Mouse (Mus musculus): Measurements from ENCODE around the gene Cdc42se2. TPM values are rescaled to one million over a fixed set of nuclear protein-coding genes. Genes with fewer than 3 reads are reported as not detected.

Gene Cdc42se2
- total RNA-seq, 1 experiment from 2014 or later: 94.8 TPM

DNA sequence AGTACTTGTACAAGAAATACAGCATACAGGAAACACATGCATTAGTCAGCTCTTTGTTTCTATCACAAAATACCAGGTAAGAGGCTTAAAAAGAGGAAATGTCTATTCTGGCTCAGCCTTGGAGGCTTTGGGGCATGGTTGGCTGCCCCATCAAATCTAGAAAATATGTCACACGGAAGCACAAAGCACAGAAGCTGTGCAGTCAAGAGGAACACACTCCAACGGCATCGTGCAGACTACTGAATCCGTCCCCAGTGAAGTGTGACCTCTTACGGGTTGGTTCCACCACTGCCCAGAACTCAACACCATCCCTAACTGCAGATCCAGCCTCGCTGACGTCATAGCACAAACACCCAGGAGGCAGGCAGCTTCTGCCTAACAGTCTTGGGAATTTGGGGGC is 53.9 kb downstream of the Cdc42se2 start:
- ATAC-seq (replicated peaks in 1 of 2; ENCODE audit: insufficient read depth in 1 of 2, low FRiP score in 2 of 2, low TSS enrichment in 1 of 2, low read depth in 1 of 2, poor library complexity in 2 of 2, severe bottlenecking in 2 of 2): peak; percentile 17 to 22; a peak in 1 of 4 replicates

DNA sequence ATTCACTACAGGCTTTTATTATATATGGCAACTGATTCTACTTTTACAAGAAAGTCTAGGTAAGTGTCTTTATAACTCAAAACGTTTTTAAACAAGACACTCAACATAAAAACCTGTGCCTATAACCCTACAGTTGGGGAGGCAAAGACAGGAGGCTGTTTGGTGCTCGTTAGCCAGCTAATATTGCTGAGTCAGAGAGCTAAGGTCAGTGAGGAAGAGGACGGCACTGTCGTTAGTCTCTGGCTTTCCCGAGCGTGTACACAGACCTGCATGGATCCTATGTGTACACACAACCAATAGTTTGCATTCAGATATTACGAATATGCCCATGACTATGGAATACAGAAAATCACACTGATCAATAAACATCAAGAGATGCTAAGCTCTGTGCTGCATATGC is 56.1 kb downstream of the Cdc42se2 start:
- no peak for ATAC-seq (replicated peaks in 1 of 2; ENCODE audit: insufficient read depth in 1 of 2, low FRiP score in 2 of 2, low TSS enrichment in 1 of 2, low read depth in 1 of 2, poor library complexity in 2 of 2, severe bottlenecking in 2 of 2)

DNA sequence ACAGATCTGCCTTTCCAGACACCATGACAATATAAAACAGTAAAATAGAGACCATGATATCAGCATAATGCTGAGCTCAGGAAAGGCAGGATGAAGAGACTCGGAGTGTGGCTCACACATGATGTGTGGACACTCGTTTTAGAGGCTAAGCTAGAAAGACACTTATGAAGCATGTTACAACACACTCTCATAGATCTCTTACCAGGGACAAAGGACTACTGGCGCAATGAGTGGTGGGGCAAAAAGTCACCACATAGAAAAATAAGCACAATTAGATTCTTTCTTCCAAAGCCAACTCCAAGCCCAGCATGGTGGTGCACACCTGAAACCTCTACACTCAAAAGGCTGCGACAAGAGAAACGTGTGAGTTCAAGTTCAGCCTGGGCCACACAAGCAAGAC is 56.5 kb downstream of the Cdc42se2 start:
- no peak for ATAC-seq (replicated peaks in 1 of 2; ENCODE audit: insufficient read depth in 1 of 2, low FRiP score in 2 of 2, low TSS enrichment in 1 of 2, low read depth in 1 of 2, poor library complexity in 2 of 2, severe bottlenecking in 2 of 2)

DNA sequence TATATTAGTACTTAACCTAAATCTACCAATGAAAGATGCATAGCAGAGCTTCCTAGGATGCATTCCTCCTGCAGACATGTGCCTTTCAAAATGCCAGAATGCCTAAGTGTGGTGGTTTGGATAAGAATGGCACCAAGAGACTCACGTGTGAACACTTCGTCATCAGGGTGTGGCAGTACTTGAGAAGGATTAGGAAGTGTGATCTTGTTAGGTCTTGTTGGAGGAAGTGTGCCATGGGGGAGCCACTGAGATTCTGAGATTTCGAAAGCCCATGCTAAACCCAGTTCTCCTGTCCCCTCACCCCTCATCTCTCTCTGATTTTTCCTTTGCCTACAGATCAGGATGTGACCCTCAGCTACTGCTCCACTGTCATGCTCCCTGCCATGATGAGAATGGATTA is 58.2 kb downstream of the Cdc42se2 start:
- no peak for ATAC-seq (replicated peaks in 1 of 2; ENCODE audit: insufficient read depth in 1 of 2, low FRiP score in 2 of 2, low TSS enrichment in 1 of 2, low read depth in 1 of 2, poor library complexity in 2 of 2, severe bottlenecking in 2 of 2)

DNA sequence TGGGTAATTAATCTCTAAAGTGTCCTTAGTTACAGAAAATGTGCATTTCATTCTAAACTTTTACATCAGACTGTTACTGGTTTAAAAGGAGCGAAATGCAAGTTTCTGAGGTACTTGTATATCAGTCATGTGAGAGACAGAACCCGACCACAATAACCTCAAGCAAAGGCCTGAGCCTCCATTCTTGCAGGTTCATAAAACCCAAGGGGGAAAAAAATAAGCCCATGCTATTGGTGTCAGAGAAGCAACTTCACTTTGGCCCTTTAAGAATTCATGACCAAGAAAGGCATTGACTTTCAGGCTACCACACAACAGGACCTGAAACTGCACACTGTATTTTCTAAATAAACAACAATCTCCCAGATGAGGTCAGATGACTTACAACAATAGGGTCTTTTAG is 59.1 kb downstream of the Cdc42se2 start:
- ATAC-seq (replicated peaks in 1 of 2; ENCODE audit: insufficient read depth in 1 of 2, low FRiP score in 2 of 2, low TSS enrichment in 1 of 2, low read depth in 1 of 2, poor library complexity in 2 of 2, severe bottlenecking in 2 of 2): 0 out of 4 replicates have a peak, but pooled peaks of 1 of the 2 experiments have one; percentile 39

DNA sequence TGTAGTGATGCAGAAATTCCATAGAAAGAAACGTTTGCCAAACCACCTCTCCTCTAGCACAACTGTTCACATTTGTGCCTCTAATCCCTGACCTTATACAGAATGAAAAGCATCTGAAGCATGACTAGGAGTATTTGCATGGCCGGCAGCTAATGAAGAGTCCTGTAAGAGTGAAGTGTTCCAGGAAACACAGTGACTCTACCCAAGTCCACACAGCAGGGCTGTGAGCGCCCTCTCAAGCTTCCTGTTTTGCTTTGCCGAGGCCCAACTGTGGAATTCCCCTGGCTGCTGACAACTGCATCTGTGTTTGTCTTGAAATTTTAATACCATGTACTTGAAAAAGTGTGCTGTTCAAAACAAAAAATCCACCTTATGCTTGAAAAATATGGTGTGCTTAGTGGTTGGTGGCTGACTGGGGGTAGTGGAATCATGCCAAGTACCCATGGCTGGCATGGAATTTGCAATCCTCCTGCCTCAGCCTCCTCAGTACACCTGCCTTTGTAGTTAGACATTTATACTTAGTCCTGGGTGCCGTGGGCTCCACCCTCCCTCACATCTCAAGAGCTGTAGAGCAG is 60.1 kb downstream of the Cdc42se2 start:
- peak; percentile 74 to 77 for ATAC-seq (replicated peaks in 1 of 2; ENCODE audit: insufficient read depth in 1 of 2, low FRiP score in 2 of 2, low TSS enrichment in 1 of 2, low read depth in 1 of 2, poor library complexity in 2 of 2, severe bottlenecking in 2 of 2)

DNA sequence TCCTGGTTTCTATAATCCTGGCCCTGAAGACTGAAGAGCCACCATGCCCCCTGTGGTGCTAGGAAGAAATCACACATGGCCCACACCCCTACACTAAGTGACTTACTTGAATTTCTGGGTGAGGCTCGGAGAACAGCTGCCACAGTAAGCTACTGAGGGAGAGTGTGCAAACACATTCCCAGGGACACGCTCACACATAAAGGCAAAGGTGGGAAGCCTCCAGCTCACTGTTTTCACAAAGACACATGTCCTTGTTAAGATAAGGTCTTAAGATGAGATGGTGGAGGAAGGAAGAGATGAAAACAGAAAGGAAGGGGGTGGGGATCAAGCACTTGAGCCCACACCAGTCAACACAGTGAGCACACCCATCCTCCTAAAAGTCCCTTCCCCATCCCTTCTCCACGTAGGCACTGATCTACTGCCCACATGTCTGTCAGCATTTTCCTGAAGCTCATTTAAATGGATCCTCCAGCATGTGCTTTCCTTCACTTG is 60.9 kb downstream of the Cdc42se2 start:
- no peak for ATAC-seq (replicated peaks in 1 of 2; ENCODE audit: insufficient read depth in 1 of 2, low FRiP score in 2 of 2, low TSS enrichment in 1 of 2, low read depth in 1 of 2, poor library complexity in 2 of 2, severe bottlenecking in 2 of 2)

DNA sequence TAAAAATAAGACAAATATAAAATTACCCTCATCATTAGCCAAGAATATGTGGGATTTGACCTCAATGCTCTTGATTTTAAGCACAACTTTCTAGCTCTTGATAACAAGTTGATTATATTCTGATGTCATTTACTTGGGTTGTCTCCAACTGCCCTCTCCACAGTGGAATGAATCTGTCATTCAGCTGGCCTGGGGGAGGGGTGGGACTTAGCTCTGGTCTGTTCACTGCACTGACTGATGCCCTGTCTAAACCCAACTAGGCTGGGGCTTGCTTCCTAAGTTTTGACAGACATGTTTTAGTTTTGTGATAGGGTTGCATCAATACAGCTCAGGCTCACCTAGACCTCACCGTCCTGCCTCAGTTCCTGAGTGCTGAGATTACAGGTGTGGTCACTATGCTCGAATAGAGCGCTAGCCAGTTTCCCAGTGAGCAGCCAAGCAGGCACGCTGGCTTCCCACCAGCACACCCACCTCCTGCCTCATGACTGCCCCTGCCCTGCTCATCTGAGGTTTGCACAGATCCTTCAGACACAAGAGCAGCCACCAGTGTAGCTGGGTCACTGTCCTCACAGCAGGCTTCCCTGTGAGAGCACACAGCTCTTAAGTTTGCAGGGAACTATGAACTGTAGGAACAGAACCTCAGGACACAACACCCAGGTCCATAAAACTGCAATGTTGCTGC is 63.0 kb downstream of the Cdc42se2 start:
- no peak for ATAC-seq (replicated peaks in 1 of 2; ENCODE audit: insufficient read depth in 1 of 2, low FRiP score in 2 of 2, low TSS enrichment in 1 of 2, low read depth in 1 of 2, poor library complexity in 2 of 2, severe bottlenecking in 2 of 2)

DNA sequence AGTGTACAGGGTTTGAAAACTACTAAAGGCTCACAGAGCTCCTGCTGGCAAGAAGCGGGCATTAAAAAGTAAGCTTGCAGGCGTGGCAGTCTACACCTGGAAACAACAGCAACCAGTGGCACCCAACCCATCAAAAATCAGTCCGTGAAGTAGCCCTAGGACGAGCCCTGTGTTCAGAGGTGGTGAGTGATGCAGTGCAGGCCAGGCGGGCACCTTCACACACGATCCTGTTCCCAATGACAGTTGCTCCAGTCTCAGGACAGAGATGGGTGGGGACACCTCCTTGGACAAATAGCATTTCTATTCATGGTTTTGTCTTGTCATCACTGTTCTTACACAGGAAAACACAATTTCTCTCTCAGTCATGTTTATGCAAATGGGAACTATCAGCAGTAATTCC is 65.4 kb downstream of the Cdc42se2 start:
- ATAC-seq (replicated peaks in 1 of 2; ENCODE audit: insufficient read depth in 1 of 2, low FRiP score in 2 of 2, low TSS enrichment in 1 of 2, low read depth in 1 of 2, poor library complexity in 2 of 2, severe bottlenecking in 2 of 2): no peak

DNA sequence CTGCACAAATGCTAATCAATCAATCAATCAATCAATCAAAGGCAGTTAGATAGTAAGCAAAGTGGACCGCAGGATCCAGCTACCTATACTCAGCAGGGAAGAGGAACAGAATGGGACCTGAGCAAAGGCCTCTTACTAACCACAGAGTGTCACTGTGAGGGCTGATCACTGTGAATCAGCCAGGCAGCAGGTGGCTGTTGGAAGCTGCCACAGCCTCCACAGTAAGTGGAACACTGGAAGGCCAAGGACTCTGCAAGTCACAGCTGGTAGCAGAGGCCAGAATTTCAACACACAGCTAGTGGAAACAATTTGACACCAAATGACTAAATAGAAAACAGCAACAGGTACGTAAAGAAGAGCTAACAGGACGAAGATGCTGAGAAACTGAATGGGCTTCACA is 68.9 kb downstream of the Cdc42se2 start:
- ATAC-seq (replicated peaks in 1 of 2; ENCODE audit: insufficient read depth in 1 of 2, low FRiP score in 2 of 2, low TSS enrichment in 1 of 2, low read depth in 1 of 2, poor library complexity in 2 of 2, severe bottlenecking in 2 of 2): no peak

DNA sequence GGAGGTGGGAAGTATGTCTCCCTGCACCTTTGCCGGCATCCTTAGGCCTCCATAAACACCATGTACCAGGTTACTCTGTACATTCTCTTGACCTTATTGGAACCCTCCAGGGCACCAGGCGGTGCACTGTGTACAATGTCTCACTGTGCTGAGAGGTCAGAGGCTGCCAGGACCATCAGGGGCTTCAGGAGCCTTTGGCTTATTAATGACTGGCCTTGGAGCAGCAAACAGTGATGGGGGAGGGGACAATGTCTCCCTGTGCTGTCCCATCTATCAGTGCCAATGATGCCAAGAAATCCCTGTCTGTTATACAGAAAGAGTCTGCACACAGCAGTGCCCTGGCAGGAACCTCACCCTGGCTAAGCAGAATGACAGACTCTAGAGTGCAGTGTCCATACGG is 69.6 kb downstream of the Cdc42se2 start:
- ATAC-seq (replicated peaks in 1 of 2; ENCODE audit: insufficient read depth in 1 of 2, low FRiP score in 2 of 2, low TSS enrichment in 1 of 2, low read depth in 1 of 2, poor library complexity in 2 of 2, severe bottlenecking in 2 of 2): no peak

DNA sequence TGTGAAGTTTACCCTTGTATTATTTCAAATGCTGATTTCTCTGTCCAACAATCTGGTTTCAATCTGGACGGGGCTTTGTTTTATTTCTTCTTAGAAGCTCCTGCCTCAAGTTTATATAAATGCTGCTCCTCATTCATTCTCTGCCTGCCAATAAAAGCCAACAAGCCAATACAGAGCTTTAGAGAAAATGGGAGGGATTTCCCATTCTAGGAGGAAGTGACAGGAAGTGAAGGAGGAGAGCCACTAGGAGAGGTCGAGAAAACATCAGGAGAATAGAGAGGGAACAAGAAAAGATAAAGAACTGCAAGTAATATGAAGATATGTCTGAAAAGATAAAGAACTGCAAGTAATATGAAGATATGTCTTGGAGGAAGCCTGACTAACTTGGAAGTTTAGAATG is 74.6 kb downstream of the Cdc42se2 start:
- ATAC-seq (replicated peaks in 1 of 2; ENCODE audit: insufficient read depth in 1 of 2, low FRiP score in 2 of 2, low TSS enrichment in 1 of 2, low read depth in 1 of 2, poor library complexity in 2 of 2, severe bottlenecking in 2 of 2): no peak

DNA sequence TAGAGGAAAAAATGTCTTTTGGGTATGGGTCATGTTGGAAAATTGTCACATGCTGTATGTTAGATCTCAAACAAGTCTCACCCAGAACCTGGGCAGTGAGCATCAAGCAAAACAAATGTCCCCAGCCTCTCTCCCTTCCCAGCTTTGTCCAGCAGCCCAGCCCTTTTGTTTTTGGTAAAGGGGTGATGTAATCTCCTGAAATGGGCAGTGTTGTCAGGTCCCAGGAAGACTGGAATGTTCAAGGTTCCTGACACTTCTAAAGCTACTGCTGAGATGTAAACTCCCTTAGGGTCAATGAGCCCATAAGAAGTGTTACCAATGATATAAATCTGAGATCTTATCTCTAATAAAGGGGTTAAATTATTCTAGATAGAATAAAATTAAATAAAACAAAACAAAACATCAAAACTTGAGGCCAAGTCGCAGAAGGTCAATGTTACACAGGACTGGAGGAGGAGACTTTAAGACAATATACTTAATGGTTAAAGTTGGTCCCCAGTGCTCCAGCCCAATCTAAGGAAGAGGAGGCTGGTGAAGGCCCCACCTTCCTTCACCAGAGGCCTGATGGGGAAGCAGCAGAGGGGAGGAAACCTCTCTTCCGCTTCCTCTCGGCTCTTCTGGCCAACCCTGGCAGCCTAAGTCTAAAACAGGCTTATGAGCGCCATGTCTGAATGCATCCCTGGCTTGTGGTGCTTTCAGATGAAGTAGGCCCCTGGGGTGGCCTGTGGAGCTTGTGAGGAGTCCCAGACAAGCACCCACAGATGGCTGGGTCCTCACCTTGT is 76.8 kb downstream of the Cdc42se2 start:
- 0 out of 4 replicates have a peak, but pooled peaks of 1 of the 2 experiments have one; percentile 25 for ATAC-seq (replicated peaks in 1 of 2; ENCODE audit: insufficient read depth in 1 of 2, low FRiP score in 2 of 2, low TSS enrichment in 1 of 2, low read depth in 1 of 2, poor library complexity in 2 of 2, severe bottlenecking in 2 of 2)

DNA sequence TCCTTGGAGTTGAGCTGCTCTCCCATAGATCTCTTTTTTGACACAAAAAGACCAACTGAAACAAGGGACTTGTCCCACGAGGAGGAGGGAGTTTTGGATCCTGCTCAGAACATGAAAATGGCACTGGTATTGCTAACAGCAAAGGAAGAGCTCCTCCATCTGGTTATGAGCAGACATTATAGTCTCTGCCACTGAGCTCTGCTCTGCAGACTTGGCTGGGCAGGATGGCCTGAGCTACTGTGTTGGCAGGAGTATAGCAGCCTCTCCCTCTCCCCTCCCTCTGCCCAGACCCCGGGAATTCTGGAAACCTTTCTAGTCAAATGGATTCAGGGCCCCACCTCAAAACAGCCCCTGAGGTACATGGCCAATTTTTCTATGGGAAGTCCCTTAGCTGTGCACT is 77.8 kb downstream of the Cdc42se2 start:
- no peak for ATAC-seq (replicated peaks in 1 of 2; ENCODE audit: insufficient read depth in 1 of 2, low FRiP score in 2 of 2, low TSS enrichment in 1 of 2, low read depth in 1 of 2, poor library complexity in 2 of 2, severe bottlenecking in 2 of 2)

DNA sequence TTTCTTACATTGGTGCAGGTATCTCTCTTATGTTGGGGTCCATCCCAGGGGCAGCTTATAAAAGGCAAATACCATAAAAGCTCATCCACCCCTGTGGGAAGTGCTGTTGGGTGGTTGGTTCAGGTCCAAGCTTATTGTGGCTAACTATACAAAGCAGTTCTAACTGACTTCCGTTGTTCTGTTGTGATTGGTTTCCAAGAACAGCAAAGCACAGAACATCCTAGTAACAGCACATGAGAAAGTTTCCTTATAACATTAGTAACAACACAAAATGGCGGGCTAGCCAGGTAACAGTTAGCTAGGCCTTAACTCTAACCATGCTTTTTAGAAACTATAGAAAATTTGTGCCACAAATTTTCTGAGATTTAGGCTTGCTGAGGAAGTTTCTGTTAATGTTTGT is 79.3 kb downstream of the Cdc42se2 start:
- ATAC-seq (replicated peaks in 1 of 2; ENCODE audit: insufficient read depth in 1 of 2, low FRiP score in 2 of 2, low TSS enrichment in 1 of 2, low read depth in 1 of 2, poor library complexity in 2 of 2, severe bottlenecking in 2 of 2): no peak

DNA sequence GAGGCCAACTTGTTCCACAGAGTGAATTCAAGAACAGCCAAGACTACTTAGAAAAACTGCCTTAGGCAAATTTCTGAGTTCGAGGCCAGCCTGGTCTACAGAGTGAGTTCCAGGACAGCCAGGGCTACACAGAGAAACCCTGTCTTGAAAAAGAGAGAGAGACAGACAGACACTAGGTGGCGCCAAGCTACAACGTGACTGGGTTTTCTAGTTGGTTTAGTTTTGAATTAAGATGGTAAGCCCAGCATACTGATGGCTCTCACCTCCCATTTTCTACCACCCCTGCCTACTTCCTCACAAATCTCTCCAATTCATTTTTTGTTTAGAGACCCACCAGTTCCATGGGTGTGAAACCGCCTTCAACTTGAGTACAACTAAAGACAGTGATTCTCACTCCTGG is 84.2 kb downstream of the Cdc42se2 start:
- ATAC-seq (replicated peaks in 1 of 2; ENCODE audit: insufficient read depth in 1 of 2, low FRiP score in 2 of 2, low TSS enrichment in 1 of 2, low read depth in 1 of 2, poor library complexity in 2 of 2, severe bottlenecking in 2 of 2): peak; percentile 51 to 62; a peak in 3 of 4 replicates

DNA sequence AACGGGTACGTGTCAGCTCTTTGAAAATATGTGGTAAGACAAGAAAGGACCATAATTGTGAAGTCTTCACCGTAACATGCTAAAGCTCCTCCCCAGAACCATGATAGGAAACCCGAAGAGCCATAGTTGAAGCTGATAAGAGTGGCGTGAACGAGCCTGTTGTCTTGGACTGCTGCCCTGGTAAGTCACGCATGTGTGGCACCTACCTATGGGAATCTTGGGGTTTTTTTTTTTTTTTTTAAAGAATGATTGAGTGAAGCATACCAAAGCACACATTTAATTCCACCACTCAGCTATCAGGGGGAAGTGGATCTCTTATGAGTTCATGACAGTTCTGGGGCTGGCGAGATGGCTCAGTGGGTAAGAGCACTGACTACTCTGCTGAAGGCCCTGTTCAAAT is 85.6 kb downstream of the Cdc42se2 start:
- no peak for ATAC-seq (replicated peaks in 1 of 2; ENCODE audit: insufficient read depth in 1 of 2, low FRiP score in 2 of 2, low TSS enrichment in 1 of 2, low read depth in 1 of 2, poor library complexity in 2 of 2, severe bottlenecking in 2 of 2)

DNA sequence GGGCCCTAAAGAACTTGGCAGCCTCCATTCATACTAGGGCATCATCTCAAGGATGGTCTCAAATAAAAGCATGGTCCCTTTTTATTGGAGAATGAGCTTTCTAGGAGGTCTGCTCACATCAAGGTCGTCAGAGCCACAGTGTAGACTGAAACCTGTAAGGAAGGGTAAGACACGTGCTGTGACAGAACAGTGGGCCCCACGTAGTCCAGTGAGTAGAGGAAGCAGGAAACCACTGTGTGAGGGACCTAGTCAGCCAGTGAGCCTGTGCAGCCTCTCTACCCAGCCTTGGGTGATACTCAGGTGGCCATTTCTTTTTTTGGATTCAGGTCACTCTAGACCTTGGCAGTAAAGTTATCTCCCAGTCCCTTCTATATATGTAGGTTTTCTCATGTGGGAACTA is 87.5 kb downstream of the Cdc42se2 start:
- peak in 1 of 2 experiments; percentile 32; a peak in 1 of 4 replicates for ATAC-seq (replicated peaks in 1 of 2; ENCODE audit: insufficient read depth in 1 of 2, low FRiP score in 2 of 2, low TSS enrichment in 1 of 2, low read depth in 1 of 2, poor library complexity in 2 of 2, severe bottlenecking in 2 of 2)
